Mouse (Mus musculus) adrenal gland, adult 18-20 months (tissue): ENCODE measurements around the gene Polg. TPM values are rescaled to one million over a fixed set of nuclear protein-coding genes. Genes with fewer than 3 reads are reported as not detected.

Source experiments
- microRNA-seq, 2 experiments: library from miRNA; unstranded; fragments of <30 nt; microRNA quantifications; one replicate each; pipeline ENCODE4 v1.2.0; 2021; ENCODE audit warnings: borderline number of aligned reads in 2 of 2
- total RNA-seq, 2 experiments: library from RNA; stranded (reverse); gene quantifications; 1 replicate in 1 of 2; 2 replicates in 1 of 2; pipeline ENCODE4 v1.2.3; 2021

The Polg gene
- total RNA-seq, 2 experiments from 2014 or later = 63.5 to 79.3 TPM

Small RNA genes lying within 50 kb of the gene (microRNA-seq; reads per million reads assigned to microRNA genes)
- gene Mir9-3 = 0 to 0.47 reads per million in 2 experiments

Other genes starting within 250 kb of the Polg start
- gene Abhd2, start 193.2 kb downstream of the Polg start, total RNA-seq = 1,000 to 10,000 TPM; 1,132 to 1,460 TPM
- not detected for gene Rlbp1, start 79.3 kb downstream of the Polg start, total RNA-seq
- under 1 TPM; 0.27 to 0.29 TPM for gene Fanci, start 74.4 kb downstream of the Polg start, total RNA-seq
- 10 to 100 TPM; 13.8 to 22.0 TPM for gene Rhcg, start 151.3 kb upstream of the Polg start, total RNA-seq
- gene Ticrr, start 193.8 kb upstream of the Polg start, total RNA-seq = under 1 TPM; 0.07 to 0.13 TPM
- 1 to 10 TPM; 2.3 to 2.5 TPM for gene Kif7, start 249.4 kb upstream of the Polg start, total RNA-seq